ENCODE assay signal across 8 mouse cellular contexts in genomic region chr5:118380422-118381293, GRCm38 (mm10).
DNase-seq lines count a peak whose midpoint lies in the region; ATAC-seq and TF ChIP-seq lines count a peak whose summit lies in the region.

No protein-coding gene starts in this region.

- H3K4me2 ChIP-seq in forebrain, embryonic 11.5 days (ENCODE audit: low read depth, low read length, severe bottlenecking) = peak overlapping the region; percentile 74
- peak overlapping the region; percentile 86 for H3K4me2 ChIP-seq in heart, embryonic 15.5 days
- H3K4me2 ChIP-seq in lung, embryonic 14.5 days = peak overlapping the region; percentile 92
- H3K4me2 ChIP-seq in neural tube, embryonic 14.5 days (ENCODE audit: low read depth, low read length) = peak overlapping the region; percentile 70

- peak; percentile 74 for DNase-seq in A20 (ENCODE audit: low read depth, low spot score)
- DNase-seq in adrenal gland, adult 18-20 months (ENCODE audit: low spot score in 2 of 2) = peak; percentile 22 to 51
- DNase-seq in forebrain, embryonic 11.5 days (ENCODE audit: low spot score) = peak; percentile 86
- peak; percentile 81 for DNase-seq in kidney, postnatal 10 days
- DNase-seq in lung, embryonic 14.5 days = peak; percentile 93
- DNase-seq in thymus, postnatal 14 days = peak; percentile 57

- peaks cover 2% of the 10 kb centered on the region; the same call in 1 of the 2 replicates for H3K27me3 ChIP-seq in forebrain, embryonic 11.5 days (ENCODE audit: control insufficient read depth, insufficient read depth, low read length)
- H3K27me3 ChIP-seq in heart, embryonic 15.5 days = no peaks in the 10 kb centered on the region; the same call in 1 of the 2 replicates
- H3K27me3 ChIP-seq in lung, embryonic 14.5 days (ENCODE audit: insufficient read depth, low read length) = no peaks in the 10 kb centered on the region
- no peaks in the 10 kb centered on the region for H3K27me3 ChIP-seq in neural tube, embryonic 14.5 days (ENCODE audit: control insufficient read depth, insufficient read depth, low read length)

- 0 out of 2 replicates have a peak overlapping the region, but pooled peaks have one; percentile 25 for H3K27ac ChIP-seq in forebrain, embryonic 11.5 days (ENCODE audit: low read depth, low read length)
- H3K27ac ChIP-seq in heart, embryonic 15.5 days = peak overlapping the region; percentile 75
- H3K27ac ChIP-seq in lung, embryonic 14.5 days (ENCODE audit: low read depth) = peak overlapping the region; percentile 85
- peak overlapping the region; percentile 88 for H3K27ac ChIP-seq in neural tube, embryonic 14.5 days (ENCODE audit: low read depth, low read length)

- peak; percentile 76 for ATAC-seq in forebrain, embryonic 11.5 days (replicated peaks; ENCODE audit: low FRiP score)
- ATAC-seq in heart, embryonic 15.5 days (replicated peaks; ENCODE audit: insufficient number of reproducible peaks, insufficient read depth, low FRiP score, low read depth) = peak; percentile 54
- ATAC-seq in lung, embryonic 14.5 days (ENCODE audit: insufficient read depth) = peak; percentile 77
- peak; percentile 76 for ATAC-seq in neural tube, embryonic 14.5 days (ENCODE audit: low read depth)

- peaks cover 6% of the 10 kb centered on the region; the same call in 1 of the 2 replicates for H3K4me1 ChIP-seq in forebrain, embryonic 11.5 days (replicated peaks; ENCODE audit: control insufficient read depth, insufficient read depth, low read length)
- peaks cover 28% of the 10 kb centered on the region for H3K4me1 ChIP-seq in heart, embryonic 15.5 days (replicated peaks)
- peaks cover 19% of the 10 kb centered on the region for H3K4me1 ChIP-seq in lung, embryonic 14.5 days (ENCODE audit: insufficient read depth)
- peaks cover 21% of the 10 kb centered on the region; the same call in 1 of the 2 replicates for H3K4me1 ChIP-seq in neural tube, embryonic 14.5 days (ENCODE audit: control insufficient read depth, insufficient read depth, low read length)

- H3K36me3 ChIP-seq in forebrain, embryonic 11.5 days (ENCODE audit: control insufficient read depth, insufficient read depth, low read length) = no peaks in the 10 kb centered on the region
- H3K36me3 ChIP-seq in heart, embryonic 15.5 days = no peaks in the 10 kb centered on the region
- H3K36me3 ChIP-seq in lung, embryonic 14.5 days (ENCODE audit: insufficient read depth) = no peaks in the 10 kb centered on the region
- no peaks in the 10 kb centered on the region for H3K36me3 ChIP-seq in neural tube, embryonic 14.5 days (ENCODE audit: control insufficient read depth, insufficient read depth, low read length)

- no peaks in the 10 kb centered on the region for H3K9me3 ChIP-seq in forebrain, embryonic 11.5 days (ENCODE audit: control insufficient read depth, low read length)
- no peaks in the 10 kb centered on the region for H3K9me3 ChIP-seq in heart, embryonic 15.5 days (replicated peaks)
- no peaks in the 10 kb centered on the region for H3K9me3 ChIP-seq in lung, embryonic 14.5 days (ENCODE audit: low read depth, low read length)
- no peaks in the 10 kb centered on the region for H3K9me3 ChIP-seq in neural tube, embryonic 14.5 days (ENCODE audit: control insufficient read depth, low read length)

- H3K9ac ChIP-seq in forebrain, embryonic 11.5 days (ENCODE audit: low read length) = peak overlapping the region; percentile 53
- H3K9ac ChIP-seq in heart, embryonic 15.5 days = peak overlapping the region; percentile 32
- H3K9ac ChIP-seq in lung, embryonic 14.5 days = peak overlapping the region; percentile 47
- H3K9ac ChIP-seq in neural tube, embryonic 14.5 days (replicated peaks; ENCODE audit: low read depth, low read length) = peak overlapping the region; percentile 48

- TF ChIP-seq CTCF in lung, embryonic 14.5 days (IDR thresholded peaks at IDR 0.05; ENCODE audit: low read depth) = no peak; the same call in 1 of the 2 replicates

- WGBS in forebrain, embryonic 11.5 days = under 1% methylated on average over 43 of the region's 45 CpGs
- WGBS in heart, embryonic 15.5 days = under 1% methylated on average over 43 of the region's 45 CpGs
- WGBS in lung, embryonic 14.5 days = under 1% methylated on average over 44 of the region's 45 CpGs
- WGBS in neural tube, embryonic 14.5 days = 0% methylated on average over 40 of the region's 45 CpGs

- peak overlapping the region; percentile 39 for H3K4me3 ChIP-seq in forebrain, embryonic 11.5 days (ENCODE audit: low read depth, low read length)
- H3K4me3 ChIP-seq in heart, embryonic 15.5 days = peak overlapping the region; percentile 49
- peak overlapping the region; percentile 43 for H3K4me3 ChIP-seq in lung, embryonic 14.5 days (ENCODE audit: low read depth, low read length)
- H3K4me3 ChIP-seq in neural tube, embryonic 14.5 days (ENCODE audit: low read depth, low read length) = peak overlapping the region; percentile 34

Comparison
In these comparisons a context has a peak if more than half of its experiments do, and no peak if none do; other contexts are left out.
1. Peak in every context shown above with its lines: DNase-seq, ATAC-seq, H3K4me3 ChIP-seq and H3K27ac ChIP-seq.
2. DNase-seq: peak in every context shown above with its lines; median percentile 93 in lung, embryonic 14.5 days; 86 in forebrain, embryonic 11.5 days; 81 in kidney, postnatal 10 days; 74 in A20; 57 in thymus, postnatal 14 days; 36 in adrenal gland, adult 18-20 months.
3. H3K27ac ChIP-seq: peak in every context shown above with its lines; median percentile 88 in neural tube, embryonic 14.5 days; 85 in lung, embryonic 14.5 days; 75 in heart, embryonic 15.5 days; 25 in forebrain, embryonic 11.5 days.